Mouse (Mus musculus): ENCODE data around the gene Chn1.

DNA sequence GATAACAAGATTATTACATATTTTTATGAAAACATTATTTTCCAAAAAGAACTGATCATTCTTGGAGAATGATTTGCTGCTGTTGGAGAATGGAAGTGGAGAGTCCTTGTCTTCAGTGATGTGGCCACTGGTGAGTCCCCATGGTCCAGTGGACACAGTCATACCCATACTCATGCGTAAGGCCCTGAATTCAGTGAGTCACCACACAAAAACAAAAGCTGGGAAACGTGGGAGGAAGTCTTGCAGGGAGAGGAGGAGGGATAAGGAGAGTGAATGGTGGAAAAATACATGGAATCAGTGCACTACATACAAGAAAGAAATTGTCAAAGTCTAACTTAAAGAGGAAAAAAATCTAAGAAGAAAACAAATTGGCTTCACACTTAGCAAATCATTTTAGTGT lies 47.3 kb downstream of the Chn1 start:
- TF ChIP-seq USF2 (conservative IDR thresholded peaks at IDR 0.05; ENCODE audit: low read depth, low read length): no peak
- TF ChIP-seq POLR2A (IDR thresholded peaks at IDR 0.05; ENCODE audit: low read depth, low read length): no peak
- TF ChIP-seq ZKSCAN1 (IDR thresholded peaks at IDR 0.05; ENCODE audit: borderline replicate concordance, low read depth, low read length): no peak
- TF ChIP-seq E2F4 (IDR thresholded peaks at IDR 0.05; ENCODE audit: insufficient replicate concordance, low read depth, low read length): no peak
- no peak for TF ChIP-seq CTCF (conservative IDR thresholded peaks at IDR 0.05 in 1 of 2, IDR thresholded peaks at IDR 0.05 in 1 of 2; ENCODE audit: low read depth in 2 of 2, low read length in 2 of 2)
- no peak for TF ChIP-seq MXI1 (IDR thresholded peaks at IDR 0.05; ENCODE audit: low read depth, low read length)
- no peak for TF ChIP-seq RCOR1 (conservative IDR thresholded peaks at IDR 0.05; ENCODE audit: low read depth, low read length)
- TF ChIP-seq SIN3A (IDR thresholded peaks at IDR 0.05; ENCODE audit: low read length): no peak
